Mouse (Mus musculus) olfactory bulb, adult 2 months (tissue): ENCODE results near the gene Slc35b2.

Experiments used
- CTCF ChIP-seq: fragments of 200-500 bp; IDR thresholded peaks from 2 replicates; pipeline ENCODE4 v1.5.1; 2012; ENCODE audit warnings: low read depth, mild to moderate bottlenecking, low read length, moderate library complexity; ENCODE audit not compliant: insufficient read depth
- POLR2A ChIP-seq: fragments of 200-500 bp; IDR thresholded peaks from 2 replicates; pipeline ENCODE4 v1.6.1; 2012; ENCODE audit warnings: mild to moderate bottlenecking, low read depth, low read length, moderate library complexity; ENCODE audit not compliant: insufficient read depth

DNA sequence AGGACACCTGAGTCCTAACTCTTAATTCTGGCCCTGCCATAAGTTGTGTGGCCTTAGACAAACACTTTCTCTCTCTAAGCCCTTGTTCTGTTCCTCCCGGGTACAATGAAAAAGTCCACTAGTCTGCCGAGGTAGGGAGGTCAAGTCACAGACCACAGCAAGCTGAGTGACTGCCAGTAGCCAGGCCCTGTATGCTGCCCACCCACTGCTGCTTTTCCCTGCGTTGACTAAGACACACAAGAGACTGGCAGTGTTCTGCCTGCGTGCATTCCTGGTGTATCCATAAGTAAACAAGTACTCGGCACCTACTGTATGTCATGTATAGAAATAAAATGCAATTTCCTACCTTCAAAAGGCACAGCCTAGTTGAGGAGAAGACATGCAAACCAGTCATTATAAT, 13.4 kb upstream of the Slc35b2 start:
- no peak for TF ChIP-seq CTCF
- TF ChIP-seq POLR2A = no peak
